Mouse (Mus musculus): ENCODE measurements around the gene Wdr26. TPM values are rescaled to one million over a fixed set of nuclear protein-coding genes. Genes with fewer than 3 reads are reported as not detected.
A peak's percentile ranks its signal among the peaks of the same experiment; 100 is the strongest.

The Wdr26 gene
- 871 and 922 TPM in 2 replicates for total RNA-seq (2015; ENCODE audit: low replicate concordance)
- 1,326 and 1,581 TPM in 2 replicates for total RNA-seq (2017; ENCODE audit: low replicate concordance)

DNA sequence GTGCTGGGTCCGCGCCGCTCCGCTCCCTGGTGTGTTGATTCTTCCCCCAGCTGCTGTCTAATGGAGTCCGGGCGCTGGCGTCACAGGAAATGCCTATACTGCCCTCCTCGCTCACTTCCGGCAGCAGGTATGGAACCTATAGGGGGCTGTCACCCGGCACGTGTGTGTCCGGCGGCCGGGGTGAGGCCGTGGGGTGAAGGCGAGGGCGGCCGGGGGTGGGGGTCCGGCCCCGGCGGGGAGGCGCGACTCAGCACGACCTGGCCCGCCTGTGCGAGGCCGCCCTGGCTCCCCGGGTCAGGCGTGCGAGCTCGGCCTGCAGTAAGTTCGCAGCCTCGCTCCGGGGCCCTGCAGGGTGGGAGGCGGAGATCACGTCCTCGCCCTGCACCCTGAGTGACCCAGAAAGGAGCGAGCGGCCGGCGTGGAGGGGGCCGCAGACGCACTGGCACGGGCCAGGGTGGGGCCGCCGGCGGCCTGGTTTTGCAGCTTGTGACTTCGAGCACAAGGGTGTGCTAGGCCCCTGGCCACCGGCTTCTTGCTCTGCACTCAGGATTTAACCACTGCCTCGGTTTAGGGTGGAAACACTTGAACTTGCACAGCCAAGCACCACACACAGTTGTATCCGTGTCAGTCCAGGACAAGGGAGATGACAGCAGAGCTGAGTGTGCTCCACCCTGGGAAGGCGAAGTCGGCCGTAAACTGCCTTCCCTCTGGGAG lies at the start of gene Wdr26:
TSS of gene Wdr26 (minus strand) at position 82 of the 714 bp plus-strand sequence.
- ATAC-seq (replicated peaks; ENCODE audit: low FRiP score, poor library complexity, severe bottlenecking) = peak; percentile 40

- ATAC-seq (replicated peaks; ENCODE audit: low FRiP score, poor library complexity, severe bottlenecking) = peak; percentile 51
Measured at GRCm38 (mm10) chr1:181260949-181261696, 49.3 kb upstream of the Wdr26 start.

DNA sequence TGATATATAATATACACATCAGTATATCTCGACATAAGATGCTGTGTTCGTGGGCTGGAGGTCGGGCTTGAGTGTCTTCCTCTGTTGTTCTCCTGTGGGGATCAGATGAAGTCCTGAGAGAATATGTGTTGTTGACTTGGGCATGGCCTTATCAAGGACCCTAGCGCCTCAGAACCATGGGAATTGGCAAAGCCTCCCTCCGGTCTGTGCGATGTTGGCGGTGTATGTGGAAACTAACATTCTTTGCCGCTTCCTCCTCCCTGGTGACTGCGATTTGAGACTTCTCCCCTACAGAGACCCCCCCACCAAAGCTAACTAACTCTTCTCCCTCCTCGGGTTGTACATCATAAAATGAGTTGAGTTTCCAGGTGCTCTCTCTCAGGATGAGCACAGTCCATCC lies 48.6 kb upstream of the Wdr26 start:
- ATAC-seq (replicated peaks; ENCODE audit: low FRiP score, poor library complexity, severe bottlenecking) = no peak

DNA sequence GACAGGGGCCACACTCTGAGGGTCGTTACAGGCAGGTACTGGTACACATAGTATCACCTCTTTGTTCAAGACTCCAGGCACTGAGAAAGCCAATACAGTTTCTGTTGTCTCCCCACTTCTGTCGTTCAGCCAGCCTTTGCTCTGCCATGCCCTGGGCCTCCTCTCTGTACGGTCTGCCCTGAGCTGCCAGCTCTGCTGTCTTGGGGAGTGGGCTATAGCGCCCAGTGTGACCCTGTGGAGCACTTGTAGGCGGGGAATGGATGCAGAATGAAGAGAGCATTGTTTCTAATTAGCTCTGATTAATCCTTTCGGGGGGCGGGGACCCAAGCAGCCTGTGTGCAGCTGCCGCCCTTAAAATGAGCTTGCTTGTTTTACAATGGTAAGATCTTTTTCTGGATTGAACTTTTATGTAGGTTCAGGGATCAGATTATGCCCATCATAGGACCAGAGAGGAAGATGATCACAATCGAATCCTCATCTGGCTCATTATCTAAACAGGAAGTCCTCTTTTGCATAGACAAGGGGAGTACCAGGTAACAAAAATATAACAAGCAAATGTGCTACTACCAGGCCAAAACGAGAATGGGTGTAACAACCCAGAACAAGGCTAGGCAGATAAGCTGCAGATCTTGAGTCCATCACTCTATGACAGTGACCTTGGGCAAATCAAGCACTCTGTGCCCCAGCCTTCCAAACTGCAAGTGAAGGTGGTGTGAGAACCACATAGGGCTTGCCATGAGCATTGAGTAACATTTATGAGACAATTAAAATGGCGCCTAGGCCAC lies 48.0 kb upstream of the Wdr26 start:
- ATAC-seq (replicated peaks; ENCODE audit: low FRiP score, poor library complexity, severe bottlenecking) = no peak

DNA sequence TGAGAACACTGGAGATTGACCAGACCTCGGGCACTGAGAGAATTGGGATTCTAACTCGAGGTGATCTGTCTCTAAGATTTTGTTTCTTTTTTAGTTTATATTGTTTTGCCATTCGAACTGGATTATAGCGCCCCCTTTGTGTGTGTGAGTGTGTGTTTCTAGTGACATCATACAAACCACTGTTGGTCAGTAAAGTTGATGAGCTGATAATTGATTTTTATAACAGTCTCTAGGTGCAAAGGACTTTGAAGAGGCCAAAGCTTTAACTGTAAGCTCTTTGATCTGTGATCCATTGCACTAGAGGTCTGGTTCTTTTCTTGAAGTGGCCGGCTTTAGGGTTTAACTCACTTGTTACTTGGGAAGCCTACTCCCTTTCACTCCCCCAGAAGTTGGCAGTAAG lies 47.3 kb upstream of the Wdr26 start:
- no peak for ATAC-seq (replicated peaks; ENCODE audit: low FRiP score, poor library complexity, severe bottlenecking)

DNA sequence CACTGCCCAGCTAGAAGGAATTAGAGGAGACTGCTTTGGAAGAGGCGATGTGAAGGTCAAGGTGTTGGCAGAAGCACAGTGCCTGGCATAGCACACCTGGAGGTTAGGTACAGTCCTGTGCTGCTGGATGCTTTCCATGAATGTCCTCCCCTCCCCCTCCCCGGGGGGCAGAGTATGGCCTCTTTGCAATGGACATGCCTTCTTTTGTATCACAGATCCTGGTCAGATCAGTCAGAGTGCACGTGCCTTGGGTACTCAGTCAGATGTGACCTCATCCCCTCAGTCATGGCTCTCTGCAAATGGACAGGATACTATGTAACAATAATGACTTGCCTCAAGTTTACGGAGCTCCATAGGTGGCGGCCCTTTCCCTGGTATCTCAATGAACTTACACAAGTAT lies 46.8 kb upstream of the Wdr26 start:
- no peak for ATAC-seq (replicated peaks; ENCODE audit: low FRiP score, poor library complexity, severe bottlenecking)

GRCm38 (mm10) chr1:181257585-181258555 lies 46.1 kb upstream of the Wdr26 start:
- ATAC-seq (replicated peaks; ENCODE audit: low FRiP score, poor library complexity, severe bottlenecking) = peak; percentile 7

DNA sequence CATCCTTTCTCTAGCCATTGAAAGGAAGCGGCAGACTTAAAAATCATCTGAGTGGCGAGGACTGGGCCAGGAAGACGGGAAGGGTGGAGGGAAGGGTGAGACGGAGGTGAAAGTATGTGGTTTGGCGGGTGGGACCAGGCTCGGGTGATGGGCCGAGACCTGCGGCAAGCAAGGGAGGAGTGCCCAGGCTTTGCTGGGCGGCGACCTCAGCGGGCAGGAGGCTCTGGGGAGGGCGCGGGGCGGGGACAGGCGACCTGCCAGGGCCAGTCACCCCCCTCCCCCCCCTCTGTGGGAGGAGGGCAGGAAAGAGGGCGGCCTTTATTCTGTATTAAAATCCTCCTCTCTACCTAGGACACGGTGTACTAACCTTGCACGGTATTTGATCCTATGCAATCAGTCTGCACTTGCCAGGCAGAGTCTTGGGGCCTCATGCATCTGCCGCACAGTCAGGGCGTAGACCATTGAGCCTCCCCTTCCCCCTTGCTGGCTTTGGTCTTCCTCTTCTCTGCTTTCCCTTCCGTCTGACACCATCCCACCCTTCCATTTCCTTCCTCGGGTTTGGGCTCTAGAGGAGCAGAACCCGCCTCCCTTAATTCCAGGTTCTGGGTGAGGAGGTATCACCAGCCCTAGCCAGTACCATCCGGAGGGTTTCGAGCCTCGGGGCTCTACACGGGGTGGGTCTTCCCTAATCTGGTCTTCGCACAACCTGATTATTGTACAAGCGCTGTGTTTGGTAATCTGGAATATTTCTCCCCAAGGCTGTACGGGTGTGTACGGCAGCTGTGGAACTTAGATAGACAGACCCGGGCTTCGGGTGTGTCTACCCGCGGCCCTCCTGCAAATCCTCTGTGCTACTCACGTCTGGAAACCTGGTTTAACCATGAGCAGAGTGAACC lies 45.1 kb upstream of the Wdr26 start:
- peak; percentile 68 for ATAC-seq (replicated peaks; ENCODE audit: low FRiP score, poor library complexity, severe bottlenecking)

DNA sequence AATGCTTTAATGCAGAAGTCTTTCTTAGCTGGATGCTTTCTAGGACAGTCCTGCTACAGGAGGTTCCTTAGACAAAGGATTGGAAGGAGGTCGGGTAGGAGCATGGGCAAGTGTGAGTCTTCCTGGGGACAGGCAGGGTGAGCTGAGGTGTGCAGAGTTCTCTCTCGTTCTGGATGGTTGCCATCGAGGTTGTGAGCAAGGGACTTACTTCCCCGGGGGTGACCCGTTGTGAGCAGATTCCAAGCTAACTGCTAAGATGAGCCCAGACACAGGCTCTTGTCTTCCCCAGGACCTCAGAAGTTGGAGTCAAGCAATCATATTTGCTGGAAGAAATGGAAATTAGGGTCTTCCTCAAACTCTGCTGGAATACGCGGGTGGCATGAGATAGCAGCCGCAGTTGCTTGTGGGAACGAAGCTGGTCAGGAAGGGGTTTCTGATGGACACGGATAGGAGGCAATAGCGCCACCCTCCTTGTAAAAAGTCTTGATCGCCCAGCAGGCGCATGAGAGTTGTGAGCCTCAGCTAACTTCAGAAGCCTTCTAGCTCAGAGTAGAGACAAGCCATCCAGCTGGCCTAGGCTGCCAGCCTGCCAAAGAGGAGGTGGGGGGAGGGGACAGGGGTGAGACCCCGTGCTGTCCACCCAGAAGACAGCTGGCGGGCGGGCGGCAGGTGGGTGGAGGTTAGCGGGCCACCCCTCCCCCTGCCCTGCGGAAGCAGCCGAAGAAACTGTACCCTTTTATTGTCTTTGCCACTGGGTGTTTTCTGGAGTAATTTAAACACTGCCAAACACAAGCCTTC lies 44.3 kb upstream of the Wdr26 start:
- peak; percentile 37 for ATAC-seq (replicated peaks; ENCODE audit: low FRiP score, poor library complexity, severe bottlenecking)

- no peak for ATAC-seq (replicated peaks; ENCODE audit: low FRiP score, poor library complexity, severe bottlenecking)
Measured at GRCm38 (mm10) chr1:181255450-181255849, 43.6 kb upstream of the Wdr26 start.

GRCm38 (mm10) chr1:181251624-181252023 lies 39.8 kb upstream of the Wdr26 start:
- ATAC-seq (replicated peaks; ENCODE audit: low FRiP score, poor library complexity, severe bottlenecking) = no peak

GRCm38 (mm10) chr1:181250961-181251360 lies 39.2 kb upstream of the Wdr26 start:
- ATAC-seq (replicated peaks; ENCODE audit: low FRiP score, poor library complexity, severe bottlenecking) = no peak

DNA sequence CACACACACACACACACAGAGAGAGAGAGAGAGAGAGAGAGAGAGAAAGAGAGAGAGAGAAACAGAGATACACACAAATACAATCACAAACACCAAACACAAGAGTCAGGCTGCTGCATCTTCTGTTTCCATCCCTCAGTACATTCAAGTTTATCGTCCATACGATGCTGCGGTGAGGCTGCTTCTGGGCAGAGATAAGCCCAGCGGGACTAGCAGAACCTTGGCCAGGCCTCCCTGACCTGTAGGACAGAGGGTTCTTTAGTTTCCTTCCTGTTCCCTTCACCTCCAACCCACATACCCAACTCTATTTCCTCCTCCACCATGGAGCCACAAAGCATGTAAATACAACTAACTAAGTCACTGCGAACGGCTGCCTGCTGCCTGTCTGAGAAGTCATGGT lies 37.7 kb upstream of the Wdr26 start:
- peak; percentile 83 for ATAC-seq (replicated peaks; ENCODE audit: low FRiP score, poor library complexity, severe bottlenecking)

- no peak for ATAC-seq (replicated peaks; ENCODE audit: low FRiP score, poor library complexity, severe bottlenecking)
Measured at GRCm38 (mm10) chr1:181247175-181247574, 35.4 kb upstream of the Wdr26 start.

- ATAC-seq (replicated peaks; ENCODE audit: low FRiP score, poor library complexity, severe bottlenecking) = no peak
Measured at GRCm38 (mm10) chr1:181246487-181247138, 34.8 kb upstream of the Wdr26 start.

GRCm38 (mm10) chr1:181245554-181246486 lies 34.0 kb upstream of the Wdr26 start:
- ATAC-seq (replicated peaks; ENCODE audit: low FRiP score, poor library complexity, severe bottlenecking) = peak; percentile 83

All from erythroblast, adult 5-6 weeks (primary cell).